Mouse (Mus musculus) kidney, postnatal 0 days (tissue): Measurements from ENCODE around the gene Scarf1. TPM values are rescaled to one million over a fixed set of nuclear protein-coding genes. Genes with fewer than 3 reads are reported as not detected.

Experiments
- ATAC-seq: fragments of 200-750 bp; cut with Nextera tagmentation; replicated peaks from 2 replicates; pipeline ENCODE4 v1.8.0; 2017; ENCODE audit warnings: low read depth, moderate number of reproducible peaks, moderate TSS enrichment, moderate library complexity; ENCODE audit not compliant: low FRiP score
- DNase-seq: peaks from one replicate; pipeline ENCODE4 v3.0.0-alpha.2; 2016; ENCODE audit warnings: low spot score
- H3K27ac ChIP-seq: fragments of 300-500 bp; sonication (generic); 2 replicates; pipeline ENCODE4 v1.5.1; 2014; ENCODE audit warnings: mild to moderate bottlenecking
- H3K27me3 ChIP-seq: fragments of 300-500 bp; sonication (generic); 2 replicates; pipeline ENCODE4 v1.6.1; 2014; ENCODE audit warnings: low read length, mixed read lengths; ENCODE audit not compliant: insufficient read depth
- H3K36me3 ChIP-seq: fragments of 300-500 bp; sonication (generic); 2 replicates; pipeline ENCODE4 v1.6.1; 2014; ENCODE audit warnings: low read length, mixed read lengths; ENCODE audit not compliant: insufficient read depth
- H3K4me1 ChIP-seq: fragments of 300-500 bp; sonication (generic); replicated peaks from 2 replicates; pipeline ENCODE4 v1.6.1; 2014; ENCODE audit warnings: antibody characterized with exemption, low read length, mixed read lengths; ENCODE audit not compliant: insufficient read depth
- H3K4me2 ChIP-seq: fragments of 300-500 bp; sonication (generic); 2 replicates; pipeline ENCODE4 v1.6.1; 2014; ENCODE audit warnings: mild to moderate bottlenecking, low read length, moderate library complexity, mixed read lengths
- H3K4me3 ChIP-seq: fragments of 300-500 bp; sonication (generic); replicated peaks from 2 replicates; pipeline ENCODE4 v1.5.1; 2014; ENCODE audit warnings: low read depth, low read length
- H3K9ac ChIP-seq: fragments of 300-500 bp; sonication (generic); 2 replicates; pipeline ENCODE4 v1.6.1; 2014; ENCODE audit warnings: low read depth, low read length
- H3K9me3 ChIP-seq: fragments of 300-500 bp; sonication (generic); replicated peaks from 2 replicates; pipeline ENCODE4 v1.6.1; 2016; ENCODE audit warnings: low read length, inconsistent platforms, mixed read lengths
- CTCF ChIP-seq: IDR thresholded peaks from 2 replicates; pipeline ENCODE4 v1.5.1; 2016; ENCODE audit warnings: antibody characterized with exemption, low read depth, mild to moderate bottlenecking, moderate library complexity
- WGBS: fragments of 180-500 bp; shearing (Covaris S2); extraction: QIAGEN DNeasy Blood & Tissue Kit; methylation state at CpG from one replicate; pipeline ENCODE4 v1.1.7; 2014; 5-methylcytosine and 5-hydroxymethylcytosine counted together
- polyA plus RNA-seq: library from polyadenylated mRNA; unstranded; fragments of >200 nt; fragmentation: Nextera tagmentation; extraction: Ambion mirVana; gene quantifications from 2 replicates; pipeline ENCODE4 v1.2.1, GENCODE M21; 2015

Gene Scarf1
- polyA plus RNA-seq, 1 experiment from 2014 or later: 14.4 TPM

- TF ChIP-seq CTCF: no peak
- 69% methylated on average over 6 of the region's 6 CpGs for WGBS
- ATAC-seq: 0 out of 2 replicates have a peak, but pooled peaks have one; percentile 25
Observed at GRCm38 (mm10) chr11:75557142-75557541, 43.8 kb downstream of the Scarf1 start.

DNA sequence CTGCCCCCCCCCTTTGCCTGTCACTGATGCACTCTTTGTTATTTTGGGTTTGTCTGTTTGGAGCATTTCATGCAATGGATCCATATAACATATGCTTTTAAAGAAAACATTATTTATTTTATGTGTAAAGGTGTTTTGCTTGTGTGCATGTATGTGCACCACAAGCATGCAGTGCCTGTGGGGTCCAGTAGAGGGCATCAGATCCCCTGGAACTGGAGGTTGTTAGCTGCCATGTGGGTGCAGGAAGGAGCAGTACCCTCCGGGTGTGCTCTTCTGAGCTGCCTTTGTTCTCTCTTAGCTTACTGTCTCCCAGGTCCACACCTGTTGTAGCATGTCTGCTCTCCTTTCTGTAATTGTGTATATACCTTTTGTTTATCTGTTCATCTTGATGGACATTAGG is 44.8 kb downstream of the Scarf1 start:
- H3K27ac ChIP-seq: no peak overlapping the region
- H3K27me3 ChIP-seq: no peaks in the 10 kb centered on the region
- TF ChIP-seq CTCF: peak; percentile 48
- H3K9ac ChIP-seq: no peak overlapping the region
- ATAC-seq (no peak), DNase-seq (no peak)
- H3K36me3 ChIP-seq: no peaks in the 10 kb centered on the region
- 95% methylated on average over 1 of the region's 1 CpGs for WGBS
- no peak overlapping the region for H3K4me2 ChIP-seq
- no peak overlapping the region for H3K4me3 ChIP-seq
- H3K9me3 ChIP-seq: no peaks in the 10 kb centered on the region
- H3K4me1 ChIP-seq: no peaks in the 10 kb centered on the region

More at GRCm38 (mm10) chr11:75557142-75557541, 43.8 kb downstream of the Scarf1 start:
- 0 out of 2 replicates have a peak, but pooled peaks cover 2% of the 10 kb centered on the region for H3K4me1 ChIP-seq
- no peaks in the 10 kb centered on the region for H3K36me3 ChIP-seq
- no peak overlapping the region for H3K9ac ChIP-seq
- H3K4me2 ChIP-seq: no peak overlapping the region
- no peak overlapping the region for H3K4me3 ChIP-seq
- H3K27me3 ChIP-seq: no peaks in the 10 kb centered on the region
- 0 out of 2 replicates have a peak overlapping the region, but pooled peaks have one; percentile 19 for H3K27ac ChIP-seq
- no peaks in the 10 kb centered on the region for H3K9me3 ChIP-seq
- DNase-seq: no peak

GRCm38 (mm10) chr11:75559870-75560504 is 46.6 kb downstream of the Scarf1 start:
- Histone ChIP-seq H3K27me3 (no peaks in the 10 kb centered on the region), H3K9ac (no peak overlapping the region), H3K9me3 (no peaks in the 10 kb centered on the region), H3K27ac (no peak overlapping the region), H3K4me3 (no peak overlapping the region), H3K36me3 (no peaks in the 10 kb centered on the region), H3K4me2 (no peak overlapping the region), H3K4me1 (no peaks in the 10 kb centered on the region)
- ATAC-seq: no peak
- no peak for TF ChIP-seq CTCF
- DNase-seq: no peak
- 89% methylated on average over 8 of the region's 8 CpGs for WGBS

DNA sequence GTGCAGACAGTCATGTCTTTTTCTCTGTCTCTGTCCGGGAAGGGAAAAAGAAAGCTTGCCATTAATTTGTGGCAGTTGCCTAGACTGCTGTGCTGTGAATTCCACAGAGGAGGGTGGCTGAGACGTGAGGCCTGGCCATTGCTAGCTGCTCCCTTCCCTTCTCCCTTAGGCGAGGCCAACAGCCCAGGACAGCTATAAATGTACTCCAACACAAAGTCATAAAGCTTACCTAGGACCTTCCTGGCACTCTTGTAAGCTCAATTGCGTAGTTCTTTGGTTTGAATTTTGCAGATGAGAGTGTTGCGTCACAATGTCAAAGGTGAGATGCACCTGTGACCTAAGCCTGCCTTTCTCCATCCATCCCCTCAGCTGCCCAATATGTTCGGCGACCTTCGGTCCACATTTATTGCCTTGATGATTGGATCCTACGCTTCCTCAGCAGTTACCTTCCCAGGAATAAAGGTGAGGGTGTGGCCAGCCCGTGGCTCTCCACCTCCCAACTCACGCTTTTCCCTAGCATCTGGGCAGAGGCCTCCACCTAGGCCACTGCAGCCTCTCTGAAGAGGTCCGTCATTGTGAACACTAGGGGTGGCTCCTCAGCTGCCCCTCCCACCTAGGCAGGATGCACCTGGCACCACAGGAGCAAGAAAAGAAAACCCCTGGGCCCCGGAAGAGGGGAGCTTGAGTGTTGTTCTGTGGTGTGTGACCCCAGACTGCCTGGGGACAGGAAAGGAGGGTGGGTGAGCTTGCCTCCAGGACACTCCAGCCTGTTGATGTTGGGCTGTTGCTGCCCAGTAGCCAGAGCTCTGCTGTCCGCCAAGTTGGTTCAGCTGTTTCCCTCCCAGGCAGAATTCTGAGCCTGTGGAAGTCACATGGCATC is 47.4 kb downstream of the Scarf1 start:
- Histone ChIP-seq H3K4me3 (no peak overlapping the region), H3K4me1 (no peaks in the 10 kb centered on the region), H3K27ac (no peak overlapping the region), H3K9me3 (no peaks in the 10 kb centered on the region), H3K27me3 (no peaks in the 10 kb centered on the region), H3K9ac (0 out of 2 replicates have a peak overlapping the region, but pooled peaks have one; percentile 27), H3K4me2 (no peak overlapping the region), H3K36me3 (no peaks in the 10 kb centered on the region)
- DNase-seq (no peak), ATAC-seq (no peak)
- TF ChIP-seq CTCF: no peak
- 64% methylated on average over 14 of the region's 14 CpGs for WGBS

DNA sequence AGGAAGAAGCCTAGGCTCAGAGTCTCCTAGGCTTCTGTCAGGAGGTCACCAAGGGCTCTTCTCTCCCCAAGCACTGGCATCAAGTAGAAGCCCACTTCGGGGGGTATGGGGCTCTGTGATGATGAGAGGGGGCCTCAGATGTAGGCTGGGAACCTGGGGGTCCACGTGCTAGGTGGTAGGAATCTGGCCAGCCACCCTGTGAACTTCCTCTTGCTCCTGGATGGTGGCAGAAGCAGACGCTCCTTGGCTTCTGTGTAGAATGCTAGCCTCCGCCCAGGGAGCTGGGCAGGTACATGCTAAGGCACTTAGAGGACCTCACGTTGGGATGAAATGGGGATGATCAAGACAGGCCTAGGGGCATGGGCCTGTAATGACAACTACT is 48.1 kb downstream of the Scarf1 start:
- H3K27me3 ChIP-seq: no peaks in the 10 kb centered on the region
- no peaks in the 10 kb centered on the region for H3K9me3 ChIP-seq
- no peak overlapping the region for H3K4me2 ChIP-seq
- H3K36me3 ChIP-seq: no peaks in the 10 kb centered on the region
- H3K4me1 ChIP-seq: no peaks in the 10 kb centered on the region
- no peak for TF ChIP-seq CTCF
- ATAC-seq: no peak
- WGBS: 86% methylated on average over 5 of the region's 5 CpGs
- no peak overlapping the region for H3K4me3 ChIP-seq
- 0 out of 2 replicates have a peak overlapping the region, but pooled peaks have one; percentile 27 for H3K9ac ChIP-seq
- H3K27ac ChIP-seq: no peak overlapping the region
- no peak for DNase-seq

DNA sequence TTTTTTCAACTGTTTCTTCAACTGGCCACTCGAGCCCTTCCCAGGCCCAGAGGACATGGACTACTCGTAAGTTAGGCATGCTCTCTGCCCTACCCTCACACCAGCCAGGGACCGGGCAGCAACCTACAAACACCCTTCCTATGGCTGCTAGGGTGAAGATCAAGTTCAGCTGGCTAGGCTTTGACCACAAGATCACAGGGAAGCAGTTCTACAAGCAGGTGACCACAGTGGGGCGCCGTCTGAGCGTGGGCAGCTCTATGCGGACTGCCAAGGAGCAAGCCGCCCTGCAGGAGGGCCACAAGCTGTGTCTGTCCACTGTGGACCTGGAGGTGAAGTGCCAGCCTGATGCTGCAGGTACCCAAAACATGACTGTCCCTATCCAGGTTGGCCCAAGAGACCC is 49.5 kb downstream of the Scarf1 start:
- no peak for TF ChIP-seq CTCF
- H3K4me1 ChIP-seq: peaks cover 6% of the 10 kb centered on the region; the same call in 1 of the 2 replicates
- no peak for DNase-seq
- WGBS: 90% methylated on average over 8 of the region's 8 CpGs
- ATAC-seq: no peak
- H3K36me3 ChIP-seq: no peaks in the 10 kb centered on the region
- H3K4me3 ChIP-seq: no peak overlapping the region
- H3K9me3 ChIP-seq: no peaks in the 10 kb centered on the region
- no peaks in the 10 kb centered on the region for H3K27me3 ChIP-seq
- H3K27ac ChIP-seq: no peak overlapping the region
- no peak overlapping the region for H3K9ac ChIP-seq
- H3K4me2 ChIP-seq: no peak overlapping the region
